8 mouse cellular contexts compared by ENCODE assay signal in the genomic region with DNA sequence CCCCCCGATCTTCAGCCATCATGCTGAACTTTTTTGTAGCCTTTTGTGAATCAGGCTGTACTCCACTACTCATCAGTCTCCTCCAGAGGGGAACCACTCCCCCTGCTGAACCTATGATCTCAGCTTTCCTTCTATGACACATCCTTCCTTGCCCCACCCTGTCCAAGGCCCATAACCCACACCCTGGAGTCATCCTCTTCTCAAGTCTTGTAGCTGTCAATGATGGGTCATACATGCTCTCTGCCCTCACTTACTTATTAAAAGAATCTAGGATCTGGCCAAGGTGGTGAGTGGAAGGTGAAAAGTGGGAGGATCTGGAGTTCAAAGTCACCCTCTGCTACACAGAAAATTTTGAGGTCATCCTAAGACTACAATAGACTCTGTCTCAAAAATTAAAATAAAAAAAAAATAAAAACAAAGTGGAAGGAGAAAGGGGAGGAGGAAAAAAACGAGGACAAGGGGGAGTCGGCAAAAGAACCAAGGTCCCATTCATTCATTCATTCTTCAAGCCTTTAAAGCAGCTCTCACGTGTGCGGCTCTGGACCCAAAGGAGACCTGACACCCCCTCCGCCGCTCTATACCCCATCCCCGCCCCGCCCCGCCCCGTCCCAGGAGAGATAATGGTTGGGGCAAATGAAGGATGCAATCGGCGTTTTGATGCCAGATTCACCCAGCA. TPM values are rescaled to one million over a fixed set of nuclear protein-coding genes. Genes with fewer than 3 reads are reported as not detected.
A peak's percentile ranks its signal among the peaks of the same experiment; 100 is the strongest.
DNase-seq lines count a peak whose midpoint lies in the region; ATAC-seq lines count a peak whose summit lies in the region.

No protein-coding gene starts in this region.

- peak overlapping the region; percentile 90 for H3K4me3 ChIP-seq in heart, embryonic 13.5 days
- H3K4me3 ChIP-seq in liver, embryonic 16.5 days (ENCODE audit: low read depth, low read length) = peak overlapping the region; percentile 79

- peaks cover 14% of the 10 kb centered on the region for H3K4me1 ChIP-seq in heart, embryonic 13.5 days
- H3K4me1 ChIP-seq in liver, embryonic 16.5 days (ENCODE audit: control insufficient read depth, low read depth, low read length) = peaks cover 13% of the 10 kb centered on the region

- no peak for ATAC-seq in heart, embryonic 13.5 days (ENCODE audit: extremely low read depth, insufficient number of reproducible peaks, low FRiP score, low TSS enrichment)
- no peak for ATAC-seq in liver, embryonic 16.5 days (ENCODE audit: low read depth)

- H3K4me2 ChIP-seq in heart, embryonic 13.5 days = peak overlapping the region; percentile 72
- H3K4me2 ChIP-seq in liver, embryonic 16.5 days (ENCODE audit: low read depth, low read length) = peak overlapping the region; percentile 93

- no peaks in the 10 kb centered on the region for H3K36me3 ChIP-seq in heart, embryonic 13.5 days
- no peaks in the 10 kb centered on the region for H3K36me3 ChIP-seq in liver, embryonic 16.5 days (ENCODE audit: control insufficient read depth, insufficient read depth)

- H3K9me3 ChIP-seq in heart, embryonic 13.5 days = no peaks in the 10 kb centered on the region
- no peaks in the 10 kb centered on the region for H3K9me3 ChIP-seq in liver, embryonic 16.5 days (replicated peaks; ENCODE audit: control insufficient read depth, low read length)

- peak overlapping the region; percentile 79 for H3K9ac ChIP-seq in heart, embryonic 13.5 days
- H3K9ac ChIP-seq in liver, embryonic 16.5 days (ENCODE audit: low read depth, low read length) = peak overlapping the region; percentile 64

- intact Hi-C loops in gastrocnemius, postnatal 36 days (cut with DNase I) = loop anchor here (5.0 kb wide), 2 partner anchors 72 to 162 kb away; partner anchors contain the start of genes Ccl25, Elavl1, Gm49320 and Map2k7

- 5% methylated on average over 13 of the region's 13 CpGs for WGBS in heart, embryonic 13.5 days
- 5% methylated on average over 13 of the region's 13 CpGs for WGBS in liver, embryonic 16.5 days (ENCODE audit: insufficient replicate concordance)

- H3K27ac ChIP-seq in heart, embryonic 13.5 days (replicated peaks) = no peak overlapping the region; the same call in 1 of the 2 replicates
- H3K27ac ChIP-seq in liver, embryonic 16.5 days (ENCODE audit: low read length) = peak overlapping the region; percentile 76

- peak; percentile 16 for DNase-seq in gastrocnemius, adult 18-20 months (ENCODE audit: low spot score)
- no peak for DNase-seq in gastrocnemius, postnatal 10 days
- peak; percentile 88 for DNase-seq in 3T3-L1 (ENCODE audit: low read depth, low spot score)
- DNase-seq in adrenal gland, postnatal 36 days = peak; percentile 16 to 42
- DNase-seq in urinary bladder, postnatal 36 days (ENCODE audit: low spot score in 2 of 2) = no peak
- no peak for DNase-seq in gastrocnemius, postnatal 36 days

- no peaks in the 10 kb centered on the region for H3K27me3 ChIP-seq in heart, embryonic 13.5 days (replicated peaks)
- no peaks in the 10 kb centered on the region for H3K27me3 ChIP-seq in liver, embryonic 16.5 days (ENCODE audit: control insufficient read depth, insufficient read depth, low read depth, low read length)

RNA-seq across cellular contexts. Expression of gene Evi5l, which starts 1.1 kb away (rescaled TPM):
- total RNA-seq in gastrocnemius, adult 18-20 months (2021) = 10 to 100 TPM; 14.8 to 15.5 TPM
- 10 to 100 TPM; 15.5 to 20.5 TPM for total RNA-seq in gastrocnemius, postnatal 10 days (2021)
- 10 to 100 TPM; 29.4 to 38.5 TPM for total RNA-seq in adrenal gland, postnatal 36 days (2021)
- polyA plus RNA-seq in heart, embryonic 13.5 days (2015; fragmentation: Nextera tagmentation; extraction: Ambion mirVana) = 14.3 and 15.3 TPM in 2 replicates
- polyA plus RNA-seq in liver, embryonic 16.5 days (2015; fragmentation: Nextera tagmentation; extraction: Ambion mirVana) = 5.7 and 6.0 TPM in 2 replicates
- total RNA-seq in gastrocnemius, postnatal 36 days (2021) = 10 to 100 TPM; 12.1 to 12.3 TPM

RNA-seq across cellular contexts. Expression of gene Cd209g, which starts 31.4 kb away (rescaled TPM):
- under 1 TPM; 0.25 to 0.62 TPM for total RNA-seq in gastrocnemius, adult 18-20 months (2021)
- under 1 TPM; 0.31 to 0.45 TPM for total RNA-seq in gastrocnemius, postnatal 10 days (2021)
- 1 to 10 TPM in 1 of 2 experiments, under 1 TPM in 1; 0.86 to 1.1 TPM for total RNA-seq in adrenal gland, postnatal 36 days (2021)
- polyA plus RNA-seq in heart, embryonic 13.5 days (2015; fragmentation: Nextera tagmentation; extraction: Ambion mirVana) = not detected in 2 replicates
- polyA plus RNA-seq in liver, embryonic 16.5 days (2015; fragmentation: Nextera tagmentation; extraction: Ambion mirVana) = 0.12 and 0.21 TPM in 2 replicates
- total RNA-seq in gastrocnemius, postnatal 36 days (2021) = under 1 TPM in 1 of 2 experiments, not detected in 1; 0.33 TPM

RNA-seq across cellular contexts. Expression of gene Prr36, which starts 51.9 kb away (rescaled TPM):
- not detected for total RNA-seq in gastrocnemius, adult 18-20 months (2021)
- under 1 TPM; 0.16 to 0.21 TPM for total RNA-seq in gastrocnemius, postnatal 10 days (2021)
- 1 to 10 TPM; 3.7 to 4.0 TPM for total RNA-seq in adrenal gland, postnatal 36 days (2021)
- 0.72 and 0.87 TPM in 2 replicates for polyA plus RNA-seq in heart, embryonic 13.5 days (2015; fragmentation: Nextera tagmentation; extraction: Ambion mirVana)
- polyA plus RNA-seq in liver, embryonic 16.5 days (2015; fragmentation: Nextera tagmentation; extraction: Ambion mirVana) = 0.32 and 0.47 TPM in 2 replicates
- not detected for total RNA-seq in gastrocnemius, postnatal 36 days (2021)

RNA-seq across cellular contexts. Expression of gene Cd209f, which starts 59.7 kb away (rescaled TPM):
- 1 to 10 TPM in 1 of 2 experiments, under 1 TPM in 1; 0.91 to 1.6 TPM for total RNA-seq in gastrocnemius, adult 18-20 months (2021)
- total RNA-seq in gastrocnemius, postnatal 10 days (2021) = 1 to 10 TPM; 1.7 to 3.4 TPM
- 1 to 10 TPM; 1.5 to 3.6 TPM for total RNA-seq in adrenal gland, postnatal 36 days (2021)
- not detected in 2 replicates for polyA plus RNA-seq in heart, embryonic 13.5 days (2015; fragmentation: Nextera tagmentation; extraction: Ambion mirVana)
- polyA plus RNA-seq in liver, embryonic 16.5 days (2015; fragmentation: Nextera tagmentation; extraction: Ambion mirVana) = 2.5 and 3.3 TPM in 2 replicates
- total RNA-seq in gastrocnemius, postnatal 36 days (2021) = under 1 TPM; 0.48 to 0.49 TPM

Comparison
In these comparisons a context has a peak if more than half of its experiments do, and no peak if none do; other contexts are left out.
1. DNase-seq: peak in gastrocnemius, adult 18-20 months (single experiment), 3T3-L1 (single experiment) and adrenal gland, postnatal 36 days (2 of 2); none in gastrocnemius, postnatal 10 days (single experiment), urinary bladder, postnatal 36 days (0 of 2) and gastrocnemius, postnatal 36 days (0 of 2).